Mouse (Mus musculus): ENCODE measurements around the gene Kdm5c.
"Not testable (repeated sequence)": the region's sequence is repeated elsewhere in the genome, so short reads cannot be mapped to it uniquely, and the experiment has no call there.

Kdm5c gene

DNA sequence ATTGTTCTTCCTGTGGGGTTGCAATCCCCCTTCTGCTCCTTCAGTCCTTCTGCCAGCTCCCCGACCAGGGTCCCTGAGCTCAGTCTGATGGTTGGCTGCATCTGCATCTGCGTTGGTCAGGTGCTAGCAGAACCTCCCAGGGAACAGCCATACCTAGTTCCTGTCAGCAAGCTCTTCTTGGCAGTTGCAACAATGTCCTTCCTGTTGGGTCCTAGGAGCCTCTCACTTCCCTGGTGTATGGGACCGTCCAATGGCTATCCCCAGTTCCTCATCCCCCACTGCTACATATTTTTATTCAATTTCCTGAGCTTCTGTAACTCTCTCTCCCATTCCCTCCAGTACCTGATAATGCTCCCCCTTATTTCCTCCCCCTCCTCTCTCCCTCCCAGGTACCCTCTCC, 51.9 kb downstream of the Kdm5c start:
- in situ Hi-C loops (cut with MboI, MseI): no loop called here

DNA sequence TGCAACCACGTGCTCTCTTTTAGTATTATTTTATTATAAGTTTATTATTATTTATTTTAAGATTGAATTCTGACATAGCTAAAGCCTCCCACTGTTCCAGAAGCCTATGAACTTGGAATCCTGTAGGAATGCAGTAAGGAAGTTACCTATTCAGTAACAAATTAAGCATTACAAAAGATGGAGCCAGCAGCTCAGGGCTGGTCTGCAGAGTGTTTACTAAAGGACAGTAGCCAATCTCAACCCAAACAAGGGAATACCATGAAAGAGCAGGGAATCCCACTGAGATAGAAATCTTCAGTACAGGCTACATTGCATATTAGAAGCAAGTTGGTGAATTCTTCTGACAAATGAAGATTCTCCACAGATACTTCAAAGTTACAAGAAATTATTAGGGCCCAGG, 54.2 kb downstream of the Kdm5c start:
- in situ Hi-C loops (cut with MboI, MseI): not testable (repeated sequence)

- in situ Hi-C loops (cut with MboI, MseI): no loop called here
These were observed 73.4 kb downstream of the Kdm5c start for GRCm38 (mm10) chrX:152306224-152306623.

- in situ Hi-C loops (cut with MboI, MseI): no loop called here
These were observed 74.6 kb downstream of the Kdm5c start for GRCm38 (mm10) chrX:152307371-152307770.

GRCm38 (mm10) chrX:152307942-152308341, 75.1 kb downstream of the Kdm5c start:
- in situ Hi-C loops (cut with MboI, MseI): no loop called here

GRCm38 (mm10) chrX:152320535-152320934, 87.7 kb downstream of the Kdm5c start:
- in situ Hi-C loops (cut with MboI, MseI): no loop called here

DNA sequence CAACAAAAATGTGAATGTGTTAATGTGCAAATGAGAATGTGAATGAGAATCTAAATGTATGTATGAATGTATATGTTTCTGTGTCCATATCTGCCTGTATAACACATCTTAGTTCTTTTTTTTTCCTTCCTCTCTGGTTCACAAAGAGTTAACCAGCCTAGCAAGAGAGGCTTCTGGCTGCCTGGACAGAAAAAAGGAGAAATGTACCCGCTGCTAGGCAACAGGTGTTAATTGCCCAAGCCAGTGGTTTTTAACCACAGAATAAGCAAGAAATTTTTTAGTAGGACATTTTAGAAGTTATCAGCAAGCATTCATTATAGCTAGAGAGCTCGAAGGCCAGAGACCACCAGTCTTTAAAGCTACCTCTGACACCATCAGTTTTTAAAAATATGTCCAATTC, 90.0 kb downstream of the Kdm5c start:
- in situ Hi-C loops (cut with MboI, MseI): no loop called here

DNA sequence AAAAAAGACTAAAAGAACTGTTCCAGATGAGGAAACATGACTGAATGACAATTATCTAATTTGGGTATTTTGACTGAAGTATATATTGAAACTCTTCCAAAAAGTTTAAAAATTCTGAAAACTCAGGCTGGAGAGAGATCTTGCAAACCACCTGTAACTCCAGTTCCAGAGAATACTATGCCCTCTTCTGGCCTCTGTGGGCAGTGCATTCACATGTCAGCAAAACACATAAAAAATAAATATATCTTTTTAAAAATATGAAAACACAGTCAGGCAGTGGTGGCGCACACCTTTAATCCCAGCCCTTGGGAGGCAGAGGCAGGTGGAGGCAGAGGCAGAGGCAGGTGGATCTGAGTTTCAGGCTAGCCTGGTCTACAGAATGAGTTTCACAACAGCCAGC, 90.8 kb downstream of the Kdm5c start:
- in situ Hi-C loops (cut with MboI, MseI): no loop called here

Data from T-helper 2 cell (primary cell).